Mouse (Mus musculus): ENCODE measurements around the gene Tsc2.

DNA sequence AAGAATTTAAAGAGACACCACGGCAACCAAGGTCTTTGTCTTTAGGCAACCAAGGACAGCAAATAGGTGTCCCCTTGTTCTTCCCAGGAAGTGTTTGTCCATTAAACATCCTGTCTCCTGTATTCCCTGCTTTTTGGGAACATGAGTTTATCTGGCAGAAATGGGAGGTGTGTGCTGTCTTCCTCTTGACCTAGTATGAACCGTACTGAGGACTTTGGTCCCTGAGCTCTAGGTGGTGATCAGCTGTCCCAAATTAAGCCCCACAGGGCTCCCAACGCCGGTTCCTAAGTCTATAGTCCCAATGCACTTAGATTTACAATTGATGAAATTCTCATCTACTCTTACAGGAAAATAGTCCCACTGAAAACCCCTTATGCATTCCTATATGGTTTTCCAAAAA, 18.3 kb upstream of the Tsc2 start:
- TF ChIP-seq CTCF (IDR thresholded peaks at IDR 0.05; ENCODE audit: low read depth) = no peak
- no peak for TF ChIP-seq EP300 (IDR thresholded peaks at IDR 0.05; ENCODE audit: low read depth)
